Mouse (Mus musculus): ENCODE results near the gene Galnt10.

GRCm38 (mm10) chr11:57595899-57596298 is 49.3 kb upstream of the Galnt10 start:
- TF ChIP-seq CTCF (IDR thresholded peaks at IDR 0.05; ENCODE audit: extremely low read depth, insufficient read depth, insufficient read length, insufficient replicate concordance) (no peak), POLR2A (IDR thresholded peaks at IDR 0.05; ENCODE audit: low read depth, low read length) (no peak)

Measured in spleen, adult 2 months (tissue).